Mouse (Mus musculus): Measurements from ENCODE around the gene Nat8f2.
"Not testable (repeated sequence)": the region's sequence is repeated elsewhere in the genome, so short reads cannot be mapped to it uniquely, and the experiment has no call there.

Nat8f2 gene

GRCm38 (mm10) chr6:85863840-85864239 lies 5.1 kb downstream of the Nat8f2 start:
- DNase-seq (ENCODE audit: low read depth), result no peak

DNA sequence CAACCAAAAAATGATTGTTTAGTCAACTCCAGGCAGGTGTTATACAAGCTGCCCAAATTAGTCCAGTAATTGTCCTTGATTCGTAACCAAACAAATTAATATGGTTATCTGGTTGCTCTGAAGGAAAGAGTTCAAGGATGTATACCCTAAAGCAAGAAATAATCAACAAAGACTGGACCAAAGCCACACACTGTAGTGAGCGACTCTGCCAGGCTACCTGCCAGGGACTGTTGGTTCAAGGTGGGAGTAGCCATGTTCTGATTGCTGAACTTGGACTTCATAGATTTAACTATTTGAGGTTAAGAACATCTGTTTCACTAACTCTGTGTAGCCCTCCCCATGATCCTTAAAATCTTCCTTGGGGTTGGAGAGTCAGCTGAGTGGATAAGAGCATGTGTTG lies 5.8 kb downstream of the Nat8f2 start:
- no peak for DNase-seq (ENCODE audit: low read depth)

DNA sequence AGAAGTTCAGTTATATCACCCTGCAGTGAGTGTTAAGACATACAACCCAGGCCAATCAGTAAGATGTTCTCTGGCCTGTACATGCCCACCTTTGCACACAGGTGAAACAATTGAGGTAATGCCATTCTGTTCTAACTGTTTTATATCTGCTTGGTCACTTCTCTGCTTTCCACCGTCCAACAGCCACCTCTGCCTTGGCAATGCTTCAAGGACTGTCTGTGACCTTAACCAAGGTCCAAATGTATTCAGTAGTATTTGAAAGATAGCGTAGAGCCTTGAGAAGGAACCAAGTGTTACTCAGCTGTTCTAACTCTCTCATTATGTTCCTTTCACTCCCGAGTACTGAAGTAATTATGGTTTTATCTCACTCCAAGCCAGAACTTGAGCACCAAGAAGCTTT lies 6.4 kb downstream of the Nat8f2 start:
- no peak for DNase-seq (ENCODE audit: low read depth)

DNA sequence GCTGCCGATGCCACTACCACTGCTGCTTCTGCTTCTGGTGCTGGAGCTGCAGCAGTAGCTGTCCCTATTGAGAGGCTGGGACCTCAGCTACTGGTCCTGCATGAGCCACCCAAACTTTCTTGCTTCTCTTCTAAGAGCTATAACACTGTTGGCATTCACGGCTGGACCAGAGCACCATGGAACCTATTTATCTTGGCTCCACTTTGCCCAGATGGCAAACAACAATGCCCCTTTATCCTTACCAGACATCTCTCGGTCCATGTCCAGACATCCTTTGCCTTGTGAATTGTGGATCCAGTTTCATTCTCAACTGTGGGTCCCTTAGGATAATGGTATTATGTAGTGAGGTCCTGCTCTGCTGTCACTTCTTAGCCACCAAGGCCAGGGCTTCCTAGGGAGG lies 7.7 kb downstream of the Nat8f2 start:
- DNase-seq (ENCODE audit: low read depth), result no peak

DNA sequence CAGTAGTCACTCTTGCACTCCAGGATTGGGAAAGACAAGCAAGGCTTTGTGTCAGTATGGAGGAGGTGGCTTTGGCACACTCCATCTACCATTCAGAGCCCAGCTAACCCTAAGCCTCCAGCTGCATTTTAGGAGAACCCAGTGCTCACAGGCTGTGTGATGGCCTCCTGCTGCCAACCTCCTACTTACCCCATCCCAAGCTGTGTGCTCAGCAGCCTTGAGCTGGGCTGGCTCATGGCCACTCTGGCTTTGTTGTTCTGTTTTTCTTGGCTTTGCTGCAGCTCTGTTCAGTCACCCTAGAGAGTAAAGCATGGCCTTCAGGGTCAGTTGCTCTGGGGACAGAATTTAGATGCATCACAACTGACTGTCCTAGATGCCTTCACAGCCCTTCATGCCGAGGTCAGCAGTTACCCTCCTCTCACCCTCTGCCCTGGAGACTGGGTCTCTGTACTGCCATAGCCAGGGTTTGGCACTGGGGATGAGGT lies 12.7 kb downstream of the Nat8f2 start:
- DNase-seq (ENCODE audit: low read depth), result peak; percentile 75

DNA sequence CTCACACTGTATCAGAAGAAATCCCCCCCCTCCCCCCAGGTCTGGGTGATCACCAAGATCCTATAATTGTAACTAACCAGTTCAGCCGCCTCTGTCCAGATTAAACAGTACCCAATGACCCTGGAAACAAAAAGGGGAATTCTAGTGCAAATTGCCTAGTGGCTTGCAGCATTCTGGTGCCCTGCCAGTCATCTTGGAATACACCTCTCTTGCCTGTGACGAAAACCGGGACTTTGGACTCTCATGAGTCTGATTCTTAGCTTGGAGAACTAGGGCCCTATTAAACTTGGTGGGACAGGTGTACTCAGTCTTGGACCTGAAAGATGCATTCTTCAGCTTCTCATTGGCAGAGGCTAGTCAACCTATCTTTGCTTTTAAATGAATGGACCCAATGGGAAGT lies 15.5 kb downstream of the Nat8f2 start:
- DNase-seq (ENCODE audit: low read depth), result no peak

DNA sequence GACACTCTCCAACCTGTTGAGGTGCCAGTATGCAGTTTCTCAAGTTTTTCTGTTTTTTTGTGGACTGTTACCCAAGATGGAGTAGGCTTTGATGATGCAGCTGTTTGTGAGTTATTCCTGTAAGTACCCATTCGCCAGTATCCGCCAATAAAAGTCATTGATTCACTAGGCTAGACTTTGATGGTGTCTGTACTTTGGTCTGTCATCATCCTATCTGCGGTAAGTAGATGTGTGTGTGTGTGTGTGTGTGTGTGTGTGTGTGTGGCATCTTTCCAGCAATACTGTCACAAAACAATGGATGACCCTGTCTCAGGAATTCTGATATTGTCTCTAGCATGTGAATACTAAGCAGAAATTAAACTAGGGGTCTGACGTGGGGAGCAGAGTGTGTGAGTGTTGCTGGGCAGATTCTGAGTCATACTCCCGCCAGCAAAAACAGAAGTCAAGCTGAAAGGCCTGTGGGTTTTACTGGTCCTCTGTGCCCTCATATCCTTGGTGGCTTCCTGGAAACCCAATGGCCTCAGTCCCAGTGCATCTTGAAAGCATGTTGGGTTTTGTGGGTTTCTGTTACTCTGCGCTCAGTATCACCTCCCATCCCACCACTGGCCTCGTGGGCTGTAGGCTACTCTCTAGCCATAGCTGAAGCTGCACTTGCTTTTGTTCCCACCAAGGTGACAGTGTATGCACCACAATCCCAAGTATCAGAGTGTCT lies 17.7 kb downstream of the Nat8f2 start:
- no peak for DNase-seq (ENCODE audit: low read depth)

DNA sequence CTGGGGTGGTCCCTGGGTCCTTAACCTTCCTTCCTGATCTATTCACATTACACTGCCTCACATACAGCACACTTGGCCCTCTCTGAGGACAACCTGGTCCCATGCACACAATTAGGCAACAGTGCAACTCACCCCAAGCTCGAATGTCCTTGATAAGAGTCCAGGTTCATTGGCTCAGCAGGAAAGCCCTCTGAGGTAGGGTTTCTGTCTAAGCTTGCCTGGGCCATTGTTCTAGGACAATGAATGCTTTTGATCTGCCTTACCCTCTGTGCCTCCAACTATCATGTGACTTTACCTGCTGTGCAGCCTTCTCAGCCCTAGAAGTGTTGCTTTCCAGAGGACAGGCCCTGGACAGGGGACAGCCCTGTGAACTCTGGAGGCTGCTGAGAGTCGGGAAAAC lies 19.7 kb downstream of the Nat8f2 start:
- no peak for DNase-seq (ENCODE audit: low read depth)

- DNase-seq (ENCODE audit: low read depth), result no peak
Measured at GRCm38 (mm10) chr6:85848140-85848539, 20.8 kb downstream of the Nat8f2 start.

- DNase-seq (ENCODE audit: low read depth), result no peak
Measured at GRCm38 (mm10) chr6:85846921-85847320, 22.0 kb downstream of the Nat8f2 start.

DNA sequence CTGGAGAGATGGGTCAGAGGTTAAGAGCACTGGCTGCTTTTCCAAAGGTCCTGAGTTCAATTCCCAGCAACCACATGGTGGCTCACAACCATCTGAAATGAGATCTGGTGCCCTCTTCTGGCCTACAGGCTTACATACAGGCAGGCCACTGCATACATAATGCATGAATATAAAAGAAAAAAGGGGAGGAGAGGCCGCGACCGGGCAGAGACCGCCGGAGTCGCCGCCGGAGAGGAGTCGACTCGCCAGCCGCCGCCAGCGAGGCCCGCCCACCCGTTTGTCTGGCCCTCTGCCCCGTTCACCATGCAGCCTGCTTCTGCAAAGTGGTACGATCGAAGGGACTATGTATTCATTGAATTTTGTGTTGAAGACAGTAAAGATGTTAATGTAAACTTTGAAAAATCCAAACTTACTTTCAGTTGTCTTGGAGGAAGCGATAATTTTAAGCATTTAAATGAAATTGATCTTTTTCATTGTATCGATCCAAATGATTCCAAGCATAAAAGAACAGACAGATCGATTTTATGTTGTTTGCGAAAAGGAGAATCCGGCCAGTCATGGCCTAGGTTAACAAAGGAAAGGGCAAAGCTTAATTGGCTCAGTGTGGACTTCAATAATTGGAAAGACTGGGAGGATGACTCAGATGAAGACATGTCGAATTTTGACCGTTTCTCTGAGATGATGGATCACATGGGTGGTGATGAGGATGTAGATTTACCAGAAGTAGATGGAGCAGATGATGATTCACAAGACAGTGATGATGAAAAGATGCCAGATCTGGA lies 25.1 kb downstream of the Nat8f2 start:
- peak; percentile 73 for DNase-seq (ENCODE audit: low read depth)

DNA sequence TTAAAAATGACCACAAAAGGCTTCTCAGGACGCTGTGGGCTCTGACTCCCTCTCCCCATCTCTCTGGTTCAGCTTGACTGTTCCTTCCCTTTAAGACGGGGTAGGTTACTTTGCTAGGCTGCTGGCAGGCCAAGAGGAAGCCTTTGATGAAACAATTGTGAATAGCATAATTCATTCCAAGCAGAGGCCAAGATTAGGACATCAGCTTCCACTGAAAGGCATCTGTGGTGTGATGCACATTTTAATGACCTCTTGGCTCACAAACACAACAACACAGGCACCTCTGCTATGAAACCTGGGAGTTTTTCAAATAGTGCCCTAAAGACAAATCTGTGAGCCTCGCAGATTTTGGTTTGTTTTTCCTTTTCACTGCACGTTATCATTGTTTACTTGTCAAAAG lies 29.0 kb downstream of the Nat8f2 start:
- DNase-seq (ENCODE audit: low read depth), result peak; percentile 21

GRCm38 (mm10) chr6:85838674-85839073 lies 30.3 kb downstream of the Nat8f2 start:
- DNase-seq (ENCODE audit: low read depth), result no peak

- peak; percentile 25 for DNase-seq (ENCODE audit: low read depth)
Measured at GRCm38 (mm10) chr6:85837307-85837706, 31.7 kb downstream of the Nat8f2 start.

GRCm38 (mm10) chr6:85836827-85837226 lies 32.1 kb downstream of the Nat8f2 start:
- DNase-seq (ENCODE audit: low read depth), result peak; percentile 74

GRCm38 (mm10) chr6:85836098-85836497 lies 32.9 kb downstream of the Nat8f2 start:
- not testable (repeated sequence) for DNase-seq (ENCODE audit: low read depth)

- not testable (repeated sequence) for DNase-seq (ENCODE audit: low read depth)
Measured at GRCm38 (mm10) chr6:85835104-85835503, 33.9 kb downstream of the Nat8f2 start.

DNA sequence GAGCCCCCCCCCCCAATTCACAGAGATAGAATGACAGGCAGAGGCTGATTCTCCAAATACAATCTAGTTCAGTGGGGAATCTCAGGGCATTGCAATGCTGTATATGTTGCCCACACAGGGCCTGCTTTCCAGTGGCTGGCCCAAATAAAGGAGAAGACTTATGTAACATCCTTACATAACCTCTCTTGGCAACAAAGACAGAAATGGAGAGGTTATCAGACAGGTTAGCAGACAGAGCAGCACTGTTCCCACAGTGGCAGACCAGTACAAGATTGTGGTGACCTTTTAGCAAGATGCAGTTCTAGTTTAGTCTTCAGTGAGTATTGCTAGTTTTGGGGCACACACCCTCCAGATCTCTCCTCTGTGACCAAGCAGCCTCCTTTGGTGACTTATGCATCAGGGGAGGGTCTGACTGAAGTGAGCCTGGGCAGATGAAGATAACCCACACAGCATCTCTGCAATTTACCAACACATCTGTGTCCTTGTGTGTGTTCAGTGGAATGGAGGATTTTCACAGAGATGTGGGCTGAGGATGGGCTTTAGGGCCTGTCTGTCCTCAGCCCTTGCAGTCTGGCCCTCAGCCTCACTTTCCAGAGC lies 34.4 kb downstream of the Nat8f2 start:
- peak; percentile 11 for DNase-seq (ENCODE audit: low read depth)

DNA sequence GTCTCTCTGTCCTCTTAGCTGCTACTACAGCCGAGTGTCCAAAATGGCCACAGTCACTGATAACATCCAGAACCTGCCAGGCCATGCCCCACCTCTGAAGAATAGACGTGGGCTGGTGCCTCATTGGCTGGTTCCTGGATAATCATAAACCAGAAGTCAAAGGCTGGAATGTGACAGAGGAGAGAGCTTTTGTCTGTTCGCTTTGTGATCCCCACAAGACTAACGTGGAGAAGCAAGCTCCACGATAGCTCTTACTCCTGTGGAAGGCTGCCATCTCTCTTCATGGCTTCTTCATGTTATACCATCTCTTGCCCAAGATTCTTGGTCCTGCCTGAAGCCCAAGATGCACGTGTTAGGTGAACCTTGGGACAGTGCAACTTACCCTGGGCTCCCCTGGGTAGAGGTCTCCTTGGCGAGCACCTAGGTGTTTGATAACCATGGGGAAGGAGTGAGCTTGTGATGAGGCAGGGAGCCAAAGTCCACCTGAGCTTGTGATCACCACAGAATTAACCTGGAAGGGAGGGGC lies 37.1 kb downstream of the Nat8f2 start, which contains the start of gene Nat8:
Gene Nat8 (minus strand): TSS at position 287 of the 526 bp plus-strand sequence.
- no peak for DNase-seq (ENCODE audit: low read depth)

DNA sequence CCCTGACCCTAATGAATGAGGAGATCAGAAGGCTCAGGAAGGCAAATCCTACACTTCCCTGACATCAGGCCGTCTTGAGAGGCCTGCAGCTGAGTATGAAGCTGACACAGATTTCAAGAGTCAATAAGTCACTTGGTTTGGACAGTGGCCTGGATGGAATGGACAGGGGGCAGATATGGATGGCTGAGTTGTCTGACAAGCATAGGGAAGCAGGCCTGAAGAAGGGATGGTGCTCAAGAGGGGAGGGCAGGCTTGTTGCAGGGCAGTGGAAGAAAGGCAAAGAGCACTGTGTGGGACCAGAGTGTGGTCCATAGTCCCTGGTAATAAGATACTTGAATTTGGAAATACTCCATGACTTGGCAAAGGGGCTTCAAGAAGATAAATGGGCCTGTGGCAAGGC lies 39.5 kb downstream of the Nat8f2 start:
- DNase-seq (ENCODE audit: low read depth), result no peak

GRCm38 (mm10) chr6:85825886-85826285 lies 43.1 kb downstream of the Nat8f2 start:
- DNase-seq (ENCODE audit: low read depth), result no peak

DNA sequence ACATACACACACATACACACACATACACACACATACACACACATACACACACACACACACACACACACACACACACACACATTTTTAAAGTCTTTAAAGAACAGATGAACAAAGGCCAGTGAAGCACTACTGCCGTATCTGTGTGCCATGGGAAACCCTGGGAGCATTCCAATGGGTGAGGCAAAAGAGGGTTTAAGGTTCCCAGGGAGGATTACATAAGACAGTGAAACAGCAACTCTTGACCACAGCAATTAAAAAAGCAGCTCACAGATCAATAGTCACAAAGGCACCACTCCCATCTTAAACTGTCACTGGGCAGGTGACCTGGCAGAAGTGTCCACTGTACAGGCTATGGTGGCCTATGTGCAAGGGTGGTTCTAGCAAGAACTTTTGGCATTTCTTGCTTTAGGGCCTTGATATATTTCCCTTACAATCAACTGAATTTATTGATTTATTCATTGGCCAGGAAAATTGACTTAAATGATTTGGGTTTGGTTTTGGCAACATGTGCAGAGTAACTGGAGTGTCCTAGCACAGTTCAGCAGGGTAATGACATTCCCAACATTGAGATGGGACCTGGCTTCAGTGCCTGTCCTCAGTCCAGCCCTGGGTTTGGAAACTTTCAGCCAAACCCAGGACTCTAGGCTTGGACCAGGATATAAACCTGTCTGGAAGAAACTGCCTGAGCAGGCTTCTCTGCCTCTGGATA lies 45.4 kb downstream of the Nat8f2 start:
- no peak for DNase-seq (ENCODE audit: low read depth)
